Mouse (Mus musculus) ZHBTc4 (cell line): ENCODE results near the gene Epm2aip1.

Experiments used
- DNase-seq: peaks from one replicate; pipeline ENCODE4 v3.0.0-alpha.2; 2011; ENCODE audit warnings: low read depth, low spot score

The Epm2aip1 gene

GRCm38 (mm10) chr9:111271434-111272160, at the start of gene Epm2aip1, which contains the start of gene Mlh1:
TSS of gene Epm2aip1 (plus strand) at chr9:111271929.
TSS of gene Mlh1 (minus strand) at chr9:111271791.
- DNase-seq: peak; percentile 100

GRCm38 (mm10) chr9:111223406-111223805, 48.3 kb upstream of the Epm2aip1 start:
- DNase-seq: no peak

GRCm38 (mm10) chr9:111228446-111228845, 43.3 kb upstream of the Epm2aip1 start:
- DNase-seq: no peak

- peak; percentile 64 for DNase-seq
Measured at GRCm38 (mm10) chr9:111234701-111235100, 37.0 kb upstream of the Epm2aip1 start.

- DNase-seq: no peak
Measured at GRCm38 (mm10) chr9:111237726-111238125, 34.0 kb upstream of the Epm2aip1 start.

- no peak for DNase-seq
Measured at GRCm38 (mm10) chr9:111239821-111240220, 31.9 kb upstream of the Epm2aip1 start.

- peak; percentile 80 for DNase-seq
Measured at GRCm38 (mm10) chr9:111243384-111243783, 28.3 kb upstream of the Epm2aip1 start.

- peak; percentile 79 for DNase-seq
Measured at GRCm38 (mm10) chr9:111245546-111245945, 26.2 kb upstream of the Epm2aip1 start.

GRCm38 (mm10) chr9:111247682-111248246, 24.0 kb upstream of the Epm2aip1 start:
- DNase-seq: peak; percentile 70

- peak; percentile 76 for DNase-seq
Measured at GRCm38 (mm10) chr9:111252161-111252869, 19.4 kb upstream of the Epm2aip1 start.

GRCm38 (mm10) chr9:111260360-111260985, 11.3 kb upstream of the Epm2aip1 start:
- no peak for DNase-seq

- DNase-seq: no peak
Measured at GRCm38 (mm10) chr9:111261356-111261755, 10.4 kb upstream of the Epm2aip1 start.

- no peak for DNase-seq
Measured at GRCm38 (mm10) chr9:111267998-111268397, 3.7 kb upstream of the Epm2aip1 start.

GRCm38 (mm10) chr9:111270606-111271005, 1.1 kb upstream of the Epm2aip1 start:
- no peak for DNase-seq

GRCm38 (mm10) chr9:111271056-111271433, 684 bp upstream of the Epm2aip1 start:
- DNase-seq: peak; percentile 75

- no peak for DNase-seq
Measured at GRCm38 (mm10) chr9:111272356-111272755, 627 bp downstream of the Epm2aip1 start.

- DNase-seq: no peak
Measured at GRCm38 (mm10) chr9:111272996-111273785, 1.5 kb downstream of the Epm2aip1 start.

GRCm38 (mm10) chr9:111273958-111274357, 2.2 kb downstream of the Epm2aip1 start:
- no peak for DNase-seq

- no peak for DNase-seq
Measured at GRCm38 (mm10) chr9:111275156-111275555, 3.4 kb downstream of the Epm2aip1 start.

GRCm38 (mm10) chr9:111285061-111285460, 13.3 kb downstream of the Epm2aip1 start:
- peak; percentile 29 for DNase-seq

- DNase-seq: peak; percentile 15
Measured at GRCm38 (mm10) chr9:111285676-111286075, 13.9 kb downstream of the Epm2aip1 start.
